Mouse (Mus musculus) liver, adult 2 months (tissue): ENCODE measurements at regions not wholly inside any gene's neighbourhood (a gene's known extent, or its start where the extent isn't known, plus 50 kb on each side); places are given as distances from the start of the nearest gene placed in this dataset.

ENCODE experiments used
- CTCF ChIP-seq: fragments of 200-500 bp; IDR thresholded peaks from 2 replicates; pipeline ENCODE4 v1.5.1; 2011; ENCODE audit warnings: low read depth, low read length, control low read depth
- POLR2A ChIP-seq: fragments of 200-500 bp; IDR thresholded peaks from 2 replicates; pipeline ENCODE4 v1.6.1; 2011; ENCODE audit warnings: low read length, control low read depth; ENCODE audit not compliant: insufficient read depth; ENCODE audit errors: extremely low read depth

- TF ChIP-seq CTCF, result no peak
- no peak for TF ChIP-seq POLR2A
Measured at GRCm38 (mm10) chr5:112138246-112138645, 114.1 kb downstream of the Cryba4 start.
